Mouse (Mus musculus) granulocyte monocyte progenitor cell, adult 5-6 weeks (primary cell): Measurements from ENCODE around the gene Map2k6. TPM values are rescaled to one million over a fixed set of nuclear protein-coding genes. Genes with fewer than 3 reads are reported as not detected.

Experiments used
- ATAC-seq: replicated peaks from 2 replicates; pipeline ENCODE4 v1.8.0; 2016; ENCODE audit warnings: mild to moderate bottlenecking, moderate TSS enrichment, inconsistent platforms; ENCODE audit not compliant: poor library complexity, severe bottlenecking
- total RNA-seq, 2 experiments: library from RNA; stranded (forward) in 1 of 2; stranded (reverse) in 1 of 2; fragments of 200-712, 200-1000 nt in 1 of 2; fragments of >200 nt in 1 of 2; fragmentation: Nextera tagmentation in 1 of 2; gene quantifications; 2 replicates each; pipeline ENCODE4 v1.2.3; 2014 to 2017

The Map2k6 gene
- total RNA-seq, 2 experiments from 2014 or later, result 10.1 to 18.8 TPM

GRCm38 (mm10) chr11:110538206-110538605 is 139.3 kb downstream of the Map2k6 start:
- ATAC-seq, result peak; percentile 88

- ATAC-seq, result peak; percentile 28; the same call in 1 of the 2 replicates
These were observed 143.0 kb downstream of the Map2k6 start for GRCm38 (mm10) chr11:110541933-110542332.

GRCm38 (mm10) chr11:110544419-110545210 is 145.7 kb downstream of the Map2k6 start:
- ATAC-seq, result no peak

GRCm38 (mm10) chr11:110545416-110545815 is 146.5 kb downstream of the Map2k6 start:
- no peak for ATAC-seq

- no peak for ATAC-seq
These were observed 152.6 kb downstream of the Map2k6 start for GRCm38 (mm10) chr11:110551471-110551967.

GRCm38 (mm10) chr11:110562320-110563081 is 163.6 kb downstream of the Map2k6 start:
- peak; percentile 83 for ATAC-seq

- ATAC-seq, result peak; percentile 68
These were observed 164.3 kb downstream of the Map2k6 start for GRCm38 (mm10) chr11:110563272-110563671.

- ATAC-seq, result peak; percentile 64
These were observed 164.9 kb downstream of the Map2k6 start for GRCm38 (mm10) chr11:110563801-110564200.

- ATAC-seq, result no peak
These were observed 167.4 kb downstream of the Map2k6 start for GRCm38 (mm10) chr11:110566307-110566706.

GRCm38 (mm10) chr11:110572548-110572947 is 173.6 kb downstream of the Map2k6 start:
- peak; percentile 53 for ATAC-seq

Other genes with a start within 250 kb of the Map2k6 start
- gene Abca9, start 230.9 kb upstream of the Map2k6 start, total RNA-seq (2014; fragmentation: Nextera tagmentation), result 1.8 and 2.4 TPM in 2 replicates
- 4.4 and 4.5 TPM in 2 replicates for gene Abca9, start 230.9 kb upstream of the Map2k6 start, total RNA-seq (2017)
- gene Abca6, start 147.3 kb upstream of the Map2k6 start, total RNA-seq (2014; fragmentation: Nextera tagmentation), result 0.34 and 0.51 TPM in 2 replicates
- 0.04 and 0.26 TPM in 2 replicates for gene Abca6, start 147.3 kb upstream of the Map2k6 start, total RNA-seq (2017)
- gene Abca5, start 61.4 kb upstream of the Map2k6 start, total RNA-seq (2014; fragmentation: Nextera tagmentation), result not detected in 2 replicates
- gene Abca5, start 61.4 kb upstream of the Map2k6 start, total RNA-seq (2017), result 0.41 TPM in 1 of 2 replicates, not detected in the other